Mouse (Mus musculus) yolk sac, embryonic 10.5 days (tissue): Measurements from ENCODE around the gene Sema6d.

Experiments used
- DNase-seq: peaks from one replicate; pipeline ENCODE4 v3.0.0-alpha.2; 2017; ENCODE audit warnings: low spot score

The Sema6d gene

DNA sequence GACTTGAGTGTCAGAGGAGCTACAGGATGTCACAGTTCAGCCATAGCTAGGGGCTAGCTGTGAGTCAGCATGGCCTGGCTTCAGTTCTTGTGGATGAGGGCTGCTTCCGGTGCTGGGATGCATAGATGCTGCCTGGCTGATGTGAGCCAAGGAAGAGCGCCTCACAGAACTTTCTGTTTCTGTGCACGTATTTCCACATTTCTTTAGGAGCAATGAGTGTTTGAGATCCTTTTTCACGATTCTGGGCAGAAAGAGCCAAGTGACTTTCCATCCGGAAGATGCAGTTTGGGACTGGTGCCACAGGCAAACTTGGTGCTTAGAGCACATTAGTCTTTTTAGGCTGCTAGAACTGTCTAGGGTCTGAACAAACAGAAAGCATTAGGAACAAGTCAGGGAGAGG lies 561.4 kb downstream of the Sema6d start:
- no peak for DNase-seq

DNA sequence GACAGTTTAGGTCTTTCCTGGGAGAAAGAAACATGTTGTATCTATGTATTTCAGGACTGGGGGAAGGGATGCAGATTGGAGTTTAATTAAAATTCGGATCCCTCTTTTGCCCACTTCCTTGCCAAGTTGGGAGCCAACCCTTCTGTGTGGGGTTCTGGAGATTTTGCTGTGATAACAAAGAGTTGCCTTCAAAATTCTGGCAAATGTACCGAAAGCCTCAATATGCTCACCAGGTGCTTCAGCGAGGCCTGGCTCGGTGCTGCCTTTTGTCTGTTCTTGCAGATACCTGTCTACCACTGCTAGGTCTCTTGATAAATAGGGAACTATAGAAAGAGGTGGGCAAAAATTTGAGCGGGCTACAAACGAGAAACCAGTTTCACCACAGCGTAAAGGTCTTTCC lies 563.4 kb downstream of the Sema6d start:
- no peak for DNase-seq

DNA sequence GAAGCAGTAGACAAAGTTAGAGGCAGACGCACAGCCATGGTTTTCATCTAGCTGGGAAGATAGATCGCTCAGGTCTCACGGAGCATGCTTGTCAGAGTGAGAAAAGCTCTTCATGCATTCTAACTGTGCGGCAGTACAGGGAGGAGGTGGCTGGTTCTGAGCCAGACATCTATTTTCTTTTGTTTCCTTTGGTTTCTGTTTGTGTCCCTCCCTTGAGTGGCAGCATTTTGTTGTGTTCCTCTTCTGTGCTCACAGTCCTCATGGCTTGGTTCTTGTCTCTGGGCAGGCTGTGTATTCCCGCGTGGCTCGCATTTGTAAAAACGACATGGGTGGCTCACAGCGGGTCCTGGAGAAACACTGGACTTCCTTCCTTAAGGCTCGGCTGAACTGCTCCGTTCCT lies 567.6 kb downstream of the Sema6d start:
- DNase-seq = no peak

GRCm38 (mm10) chr2:124658374-124658773 lies 568.6 kb downstream of the Sema6d start:
- DNase-seq = no peak

- no peak for DNase-seq
These were observed 569.8 kb downstream of the Sema6d start for GRCm38 (mm10) chr2:124659601-124660000.

- no peak for DNase-seq
These were observed 570.9 kb downstream of the Sema6d start for GRCm38 (mm10) chr2:124660686-124661085.

GRCm38 (mm10) chr2:124661316-124661715 lies 571.5 kb downstream of the Sema6d start:
- DNase-seq = no peak

DNA sequence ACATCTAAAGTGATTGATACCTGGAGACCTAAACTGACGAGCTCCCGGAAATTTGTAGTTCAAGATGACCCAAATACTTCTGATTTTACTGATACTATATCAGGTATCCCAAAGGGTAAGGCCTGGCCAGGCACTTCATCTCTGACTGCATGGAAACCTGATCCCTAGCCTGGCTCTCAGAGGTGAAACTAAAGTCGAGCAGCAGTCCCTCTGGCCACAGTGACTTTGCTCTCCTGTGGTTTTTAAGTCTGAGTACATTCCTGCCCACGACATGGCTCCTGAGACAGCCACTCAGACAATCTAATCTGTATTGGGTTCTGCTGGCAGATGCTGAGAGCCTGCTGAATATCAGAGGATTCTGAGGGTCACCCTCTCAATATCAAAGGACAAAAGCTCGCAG lies 572.5 kb downstream of the Sema6d start:
- DNase-seq = no peak

- DNase-seq = no peak
These were observed 574.4 kb downstream of the Sema6d start for GRCm38 (mm10) chr2:124664191-124664590.

- no peak for DNase-seq
These were observed 578.7 kb downstream of the Sema6d start for GRCm38 (mm10) chr2:124668431-124668830.

- DNase-seq = no peak
These were observed 583.3 kb downstream of the Sema6d start for GRCm38 (mm10) chr2:124673117-124673516.

DNA sequence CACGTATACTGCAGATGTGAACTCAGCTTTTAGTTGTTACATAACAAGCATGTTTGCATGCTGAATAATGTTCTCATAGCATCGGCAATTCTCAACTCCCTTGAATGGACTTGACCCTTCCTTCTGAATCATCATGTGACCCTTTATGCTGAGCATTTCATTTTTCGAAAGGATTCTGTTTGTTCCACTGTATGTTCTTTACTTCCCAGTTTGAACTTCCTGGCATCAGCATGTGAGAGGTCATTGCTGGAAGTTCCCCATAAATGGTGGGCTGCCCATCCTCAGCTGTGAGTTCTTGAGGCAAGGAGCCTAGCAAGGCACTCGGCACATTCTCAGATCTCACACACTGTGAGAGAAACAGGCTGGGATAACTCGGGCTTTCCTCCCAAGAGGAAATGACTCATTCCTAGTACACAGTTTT lies 594.7 kb downstream of the Sema6d start:
- DNase-seq = no peak

DNA sequence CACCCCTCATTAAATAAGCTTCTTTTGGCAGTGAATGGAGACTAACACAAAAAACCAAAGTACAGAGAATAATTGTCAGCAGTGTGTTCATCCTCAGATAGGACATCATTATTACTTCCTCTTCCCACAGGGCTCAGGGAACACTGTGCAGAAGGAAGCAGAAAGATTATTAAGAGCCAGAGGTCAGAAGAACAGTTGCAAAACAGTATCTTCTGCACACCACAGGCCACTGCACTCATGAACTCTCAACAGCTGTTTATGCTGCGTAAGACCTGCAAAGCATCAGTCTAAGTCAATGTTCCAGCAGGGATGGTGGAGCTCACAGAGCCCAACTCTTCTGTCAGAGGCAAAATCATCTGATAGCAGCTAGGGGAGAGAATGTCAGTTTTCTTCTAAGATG lies 600.6 kb downstream of the Sema6d start:
- DNase-seq = peak; percentile 26

- no peak for DNase-seq
These were observed 612.9 kb downstream of the Sema6d start for GRCm38 (mm10) chr2:124702621-124703020.

GRCm38 (mm10) chr2:124704922-124705321 lies 615.2 kb downstream of the Sema6d start:
- DNase-seq = no peak

DNA sequence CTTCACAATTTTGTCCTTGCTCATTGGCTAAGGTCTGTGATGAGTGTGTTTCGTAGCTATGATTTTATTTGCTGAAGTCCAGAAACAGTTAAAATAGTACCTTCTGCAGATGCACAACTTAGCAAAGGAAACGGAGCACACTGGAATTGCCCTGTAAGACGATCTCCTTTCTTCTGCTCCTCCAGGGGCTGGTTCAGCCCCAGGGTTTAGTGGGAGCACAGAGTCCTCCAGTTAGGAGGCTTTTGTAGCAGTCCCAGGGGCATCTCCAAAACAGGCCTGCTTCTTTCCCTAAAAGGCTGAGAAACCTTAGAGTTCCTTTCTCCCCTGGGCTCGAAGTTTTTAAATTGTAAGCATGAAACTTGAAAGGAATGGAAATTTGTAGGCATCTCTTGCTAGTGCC lies 616.0 kb downstream of the Sema6d start:
- DNase-seq = no peak

DNA sequence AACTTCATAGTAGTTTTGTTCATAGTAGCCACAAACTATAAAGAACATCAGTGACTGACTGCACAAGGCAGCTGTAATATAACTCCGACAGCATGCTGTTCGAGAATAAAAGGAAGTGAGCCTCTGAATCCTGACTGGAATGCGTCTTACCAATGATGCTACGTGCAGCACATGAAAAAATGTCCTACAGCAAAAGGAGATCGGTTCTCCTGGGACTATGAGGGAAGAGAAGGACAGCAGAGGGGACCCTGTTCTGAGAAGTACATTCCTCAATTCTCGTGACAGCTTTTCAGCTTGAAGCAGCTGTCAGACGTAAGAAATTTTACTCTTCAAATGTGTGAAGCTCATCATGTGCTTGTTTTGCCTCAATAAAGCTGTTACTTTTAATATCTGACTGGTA lies 617.1 kb downstream of the Sema6d start:
- no peak for DNase-seq
